Mouse (Mus musculus) lung, postnatal 0 days (tissue): ENCODE results near the gene Cygb. TPM values are rescaled to one million over a fixed set of nuclear protein-coding genes. Genes with fewer than 3 reads are reported as not detected.
A peak's percentile ranks its signal among the peaks of the same experiment; 100 is the strongest.

Experiments
- ATAC-seq: fragments of 200-750 bp; cut with Nextera tagmentation; 2 replicates; pipeline ENCODE4 v1.8.0; 2017; ENCODE audit warnings: moderate library complexity
- DNase-seq: peaks from one replicate; pipeline ENCODE4 v3.0.0-alpha.2; 2016; ENCODE audit warnings: low spot score
- H3K27ac ChIP-seq: fragments of 300-500 bp; sonication (generic); 2 replicates; pipeline ENCODE4 v1.5.1; 2014; ENCODE audit warnings: antibody characterized with exemption, mild to moderate bottlenecking, low read length, mixed read lengths
- H3K27me3 ChIP-seq: fragments of 300-500 bp; sonication (generic); replicated peaks from 2 replicates; pipeline ENCODE4 v1.6.1; 2014; ENCODE audit warnings: low read length, mixed read lengths; ENCODE audit not compliant: insufficient read depth
- H3K36me3 ChIP-seq: fragments of 300-500 bp; sonication (generic); 2 replicates; pipeline ENCODE4 v1.6.1; 2014; ENCODE audit warnings: low read length, mixed read lengths; ENCODE audit not compliant: insufficient read depth
- H3K4me1 ChIP-seq: fragments of 300-500 bp; sonication (generic); 2 replicates; pipeline ENCODE4 v1.6.1; 2014; ENCODE audit warnings: antibody characterized with exemption, low read depth, low read length, mixed read lengths; ENCODE audit not compliant: insufficient read depth
- H3K4me2 ChIP-seq: fragments of 300-500 bp; sonication (generic); replicated peaks from 2 replicates; pipeline ENCODE4 v1.6.1; 2014; ENCODE audit warnings: low read depth, mild to moderate bottlenecking, low read length, moderate library complexity, mixed read lengths
- H3K4me3 ChIP-seq: fragments of 300-500 bp; sonication (generic); 2 replicates; pipeline ENCODE4 v1.5.1; 2014; ENCODE audit warnings: low read depth, low read length
- H3K9ac ChIP-seq: fragments of 300-500 bp; sonication (generic); replicated peaks from 2 replicates; pipeline ENCODE4 v1.6.1; 2014; ENCODE audit warnings: low read depth, mild to moderate bottlenecking
- H3K9me3 ChIP-seq: fragments of 300-500 bp; sonication (generic); 2 replicates; pipeline ENCODE4 v1.6.1; 2016; ENCODE audit warnings: low read length, mixed read lengths
- CTCF ChIP-seq: IDR thresholded peaks from 2 replicates; pipeline ENCODE4 v1.5.1; 2016; ENCODE audit warnings: antibody characterized with exemption, mild to moderate bottlenecking
- EP300 ChIP-seq: IDR thresholded peaks from 2 replicates; pipeline ENCODE4 v1.6.1; 2016; ENCODE audit warnings: antibody characterized with exemption, mild to moderate bottlenecking, control low read depth
- WGBS: fragments of 180-500 bp; shearing (Covaris S2); extraction: QIAGEN DNeasy Blood & Tissue Kit; methylation state at CpG from one replicate; pipeline ENCODE4 v1.1.7; 2014; 5-methylcytosine and 5-hydroxymethylcytosine counted together
- polyA plus RNA-seq: library from polyadenylated mRNA; unstranded; fragments of >200 nt; fragmentation: Nextera tagmentation; extraction: Ambion mirVana; gene quantifications from 2 replicates; pipeline ENCODE4 v1.2.1, GENCODE M21; 2015

Gene Cygb
- polyA plus RNA-seq, 1 experiment from 2014 or later: 32.0 TPM

GRCm38 (mm10) chr11:116694250-116695193, 40.4 kb upstream of the Cygb start:
- H3K27me3 ChIP-seq: no peaks in the 10 kb centered on the region
- no peaks in the 10 kb centered on the region for H3K9me3 ChIP-seq
- TF ChIP-seq CTCF (peak; percentile 57), EP300 (no peak)
- peak overlapping the region; percentile 67 for H3K4me2 ChIP-seq
- peak; percentile 81 for DNase-seq
- no peaks in the 10 kb centered on the region for H3K36me3 ChIP-seq
- H3K27ac ChIP-seq: peak overlapping the region; percentile 55
- peak overlapping the region; percentile 53 for H3K4me3 ChIP-seq
- H3K4me1 ChIP-seq: peaks cover 4% of the 10 kb centered on the region; the same call in 1 of the 2 replicates
- 4% methylated on average over 49 of the region's 73 CpGs for WGBS
- ATAC-seq: peak; percentile 93
- H3K9ac ChIP-seq: peak overlapping the region; percentile 49

DNA sequence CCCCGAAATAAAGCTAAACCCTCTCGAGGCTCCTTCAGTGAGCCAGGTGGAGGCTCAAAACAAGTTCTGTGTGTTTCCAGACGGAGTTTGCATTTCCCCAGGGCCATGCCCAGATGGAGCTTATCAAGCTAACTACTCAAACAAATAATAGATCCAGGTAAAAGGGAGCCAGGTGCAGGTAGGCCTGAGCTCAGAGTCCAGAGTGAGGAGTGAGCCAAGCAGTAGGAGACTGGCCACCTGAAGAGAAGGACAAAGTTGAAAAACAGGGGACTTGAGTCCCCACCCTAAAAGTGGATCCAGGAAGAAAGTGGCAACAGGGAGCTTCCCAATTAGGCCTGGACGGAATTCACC, 39.8 kb upstream of the Cygb start:
- H3K9me3 ChIP-seq: no peaks in the 10 kb centered on the region
- peaks cover 4% of the 10 kb centered on the region; the same call in 1 of the 2 replicates for H3K4me1 ChIP-seq
- H3K36me3 ChIP-seq: no peaks in the 10 kb centered on the region; the same call in 1 of the 2 replicates
- H3K27ac ChIP-seq: peak overlapping the region; percentile 55
- H3K27me3 ChIP-seq: no peaks in the 10 kb centered on the region
- peak overlapping the region; percentile 53 for H3K4me3 ChIP-seq
- no peak for ATAC-seq
- peak; percentile 39 for DNase-seq
- H3K9ac ChIP-seq: peak overlapping the region; percentile 49
- WGBS: 36% methylated on average over 4 of the region's 4 CpGs
- peak overlapping the region; percentile 67 for H3K4me2 ChIP-seq
- TF ChIP-seq CTCF (no peak), EP300 (no peak)

- TF ChIP-seq CTCF: no peak
- TF ChIP-seq EP300: no peak
- no peak overlapping the region for H3K4me2 ChIP-seq
- ATAC-seq (peak; percentile 21; the same call in 1 of the 2 replicates), DNase-seq (peak; percentile 57)
- no peaks in the 10 kb centered on the region for H3K9me3 ChIP-seq
- H3K27me3 ChIP-seq: no peaks in the 10 kb centered on the region
- no peaks in the 10 kb centered on the region; the same call in 1 of the 2 replicates for H3K36me3 ChIP-seq
- H3K27ac ChIP-seq: peak overlapping the region; percentile 14; the same call in 1 of the 2 replicates
- H3K9ac ChIP-seq: no peak overlapping the region
- WGBS: 63% methylated on average over 18 of the region's 18 CpGs
- H3K4me3 ChIP-seq: no peak overlapping the region
- peaks cover 4% of the 10 kb centered on the region; the same call in 1 of the 2 replicates for H3K4me1 ChIP-seq
Measured at GRCm38 (mm10) chr11:116690701-116691575, 36.8 kb upstream of the Cygb start.

- TF ChIP-seq EP300 (no peak), CTCF (no peak)
- Histone ChIP-seq H3K9me3 (no peaks in the 10 kb centered on the region), H3K4me1 (no peaks in the 10 kb centered on the region), H3K36me3 (no peaks in the 10 kb centered on the region; the same call in 1 of the 2 replicates), H3K4me2 (no peak overlapping the region), H3K9ac (no peak overlapping the region), H3K27ac (no peak overlapping the region), H3K4me3 (no peak overlapping the region), H3K27me3 (no peaks in the 10 kb centered on the region)
- ATAC-seq (no peak), DNase-seq (no peak)
- 93% methylated on average over 10 of the region's 10 CpGs for WGBS
Measured at GRCm38 (mm10) chr11:116689622-116690021, 35.5 kb upstream of the Cygb start.

- no peak for ATAC-seq
- 68% methylated on average over 8 of the region's 8 CpGs for WGBS
- Histone ChIP-seq H3K4me3 (no peak overlapping the region), H3K4me1 (no peaks in the 10 kb centered on the region), H3K4me2 (no peak overlapping the region), H3K9ac (no peak overlapping the region), H3K27me3 (no peaks in the 10 kb centered on the region), H3K9me3 (no peaks in the 10 kb centered on the region), H3K36me3 (no peaks in the 10 kb centered on the region; the same call in 1 of the 2 replicates), H3K27ac (no peak overlapping the region)
- no peak for DNase-seq
- no peak for TF ChIP-seq EP300
- no peak for TF ChIP-seq CTCF
Measured at GRCm38 (mm10) chr11:116687897-116688296, 33.8 kb upstream of the Cygb start.

DNA sequence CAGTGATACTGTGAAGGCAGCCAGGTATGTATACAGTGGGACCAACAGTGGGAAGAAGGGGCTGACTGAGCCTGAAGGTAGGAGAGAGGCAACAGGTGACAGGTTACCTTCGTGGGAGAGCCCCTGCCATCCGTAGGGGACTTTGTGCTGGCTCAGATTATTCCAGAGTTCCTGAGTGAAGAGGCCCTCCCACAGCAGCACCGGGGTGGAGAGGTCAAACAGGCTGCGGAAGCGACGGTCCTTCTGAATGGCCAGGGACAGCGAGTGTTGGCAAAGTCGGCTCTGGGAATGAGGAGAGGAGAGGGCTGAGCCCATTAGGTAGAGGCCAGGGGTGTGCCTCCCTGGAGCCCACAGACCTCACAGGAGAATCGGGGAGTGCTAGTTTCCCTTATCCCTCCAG, 31.6 kb upstream of the Cygb start:
- no peak overlapping the region for H3K4me2 ChIP-seq
- no peak overlapping the region for H3K9ac ChIP-seq
- no peak overlapping the region for H3K27ac ChIP-seq
- 65% methylated on average over 9 of the region's 9 CpGs for WGBS
- TF ChIP-seq EP300 (no peak), CTCF (no peak)
- H3K4me3 ChIP-seq: no peak overlapping the region
- no peaks in the 10 kb centered on the region; the same call in 1 of the 2 replicates for H3K36me3 ChIP-seq
- no peaks in the 10 kb centered on the region for H3K9me3 ChIP-seq
- H3K27me3 ChIP-seq: no peaks in the 10 kb centered on the region
- H3K4me1 ChIP-seq: no peaks in the 10 kb centered on the region
- DNase-seq: no peak
- ATAC-seq: no peak
